Mouse (Mus musculus) spleen, embryonic (tissue): ENCODE results near the gene Mus81.
"Not testable (repeated sequence)": the region's sequence is repeated elsewhere in the genome, so short reads cannot be mapped to it uniquely, and the experiment has no call there.

ENCODE experiments used
- CTCF ChIA-PET: fragments of 350-600 bp; sonication (Branson Sonifier 250); formaldehyde crosslinking; loops from one replicate; lab custom pipeline; 2022; lab: Charles Lee

Gene Mus81

DNA sequence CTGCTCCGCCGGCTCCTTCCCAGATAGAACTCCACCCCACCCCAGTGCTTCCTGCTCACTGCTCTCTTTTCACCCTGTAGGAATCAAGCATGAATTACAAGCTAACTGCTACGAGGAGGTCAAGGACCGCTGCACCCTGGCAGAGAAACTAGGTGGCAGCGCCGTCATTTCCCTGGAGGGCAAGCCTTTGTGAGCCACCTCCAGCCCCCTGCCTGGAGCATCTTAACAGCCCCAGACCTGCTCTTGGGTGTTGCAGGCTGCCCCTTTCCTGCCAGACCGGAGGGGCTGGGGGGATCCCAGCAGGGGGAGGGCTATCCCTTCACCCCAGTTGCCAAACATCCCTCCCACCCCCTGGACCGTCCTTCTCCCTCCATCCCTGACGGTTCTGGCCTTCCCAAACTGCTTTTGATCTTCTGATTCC lies 5.1 kb upstream of the Mus81 start:
- CTCF ChIA-PET, result not testable (repeated sequence)

DNA sequence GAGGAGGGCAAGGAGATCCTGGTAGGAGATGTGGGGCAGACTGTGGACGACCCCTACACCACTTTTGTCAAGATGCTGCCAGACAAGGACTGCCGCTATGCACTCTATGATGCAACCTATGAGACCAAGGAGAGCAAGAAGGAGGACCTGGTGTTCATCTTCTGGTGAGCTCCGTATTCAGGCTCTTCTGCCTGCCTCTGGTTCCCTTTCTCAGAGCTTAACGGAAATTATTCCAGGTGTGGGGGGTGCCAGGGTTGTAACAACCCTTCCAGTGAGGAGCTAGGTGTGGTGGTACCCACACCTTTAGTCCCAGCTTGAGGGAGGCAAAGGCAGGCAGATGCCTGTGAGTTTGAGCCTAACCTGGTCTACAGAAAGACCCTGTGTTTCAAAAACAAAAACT lies 4.4 kb upstream of the Mus81 start:
- CTCF ChIA-PET, result no interaction called here

DNA sequence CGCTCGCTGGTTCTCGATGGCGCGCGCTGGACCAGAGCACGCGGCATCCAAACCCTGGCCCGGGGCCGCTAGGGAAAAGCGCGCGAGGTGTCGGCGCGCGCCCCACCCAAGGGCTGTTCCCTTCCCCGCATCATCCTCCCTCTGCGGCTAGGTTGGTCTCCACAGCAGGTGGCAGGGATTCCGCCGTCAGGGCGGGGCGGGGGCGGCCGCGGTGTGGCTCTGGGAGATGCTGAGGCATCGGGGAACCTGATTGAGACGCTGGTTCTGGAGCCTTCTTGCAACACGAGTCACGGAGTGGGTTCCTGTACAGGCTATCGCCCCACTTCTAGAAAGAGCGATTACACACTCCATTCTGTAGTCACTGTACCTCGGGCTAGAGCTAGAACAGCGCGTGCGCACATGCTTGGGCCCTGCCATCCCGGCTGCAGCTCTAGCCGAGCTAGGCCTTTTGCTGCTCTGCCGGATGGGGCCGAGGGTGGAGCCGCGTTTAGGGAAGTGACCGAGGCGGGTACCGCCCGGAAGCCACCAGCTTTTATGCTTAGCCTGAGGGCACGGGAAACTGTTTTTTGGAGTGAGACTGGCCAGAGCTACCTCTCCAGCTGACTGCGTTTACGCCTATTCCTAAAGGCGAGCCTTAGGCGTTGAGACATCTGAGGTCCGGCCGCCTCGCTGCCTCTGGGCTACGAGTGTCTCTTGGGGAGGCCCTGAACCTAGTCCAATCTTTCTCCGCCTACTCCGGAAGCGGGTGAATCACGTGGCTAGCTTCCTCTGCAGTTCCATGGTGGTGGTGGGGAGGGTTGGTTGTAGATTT lies 2.9 kb upstream of the Mus81 start:
- CTCF ChIA-PET, result no interaction called here

- CTCF ChIA-PET, result interaction anchor here (1.1 kb wide), 1 partner anchor 20 kb away, joined by 3 read pairs; the partner anchor contains the start of gene Snx32
Measured at GRCm38 (mm10) chr19:5490313-5490897, 2.2 kb upstream of the Mus81 start, which contains the start of gene Cfl1. Cfl1 (plus strand) TSS chr19:5490455.

DNA sequence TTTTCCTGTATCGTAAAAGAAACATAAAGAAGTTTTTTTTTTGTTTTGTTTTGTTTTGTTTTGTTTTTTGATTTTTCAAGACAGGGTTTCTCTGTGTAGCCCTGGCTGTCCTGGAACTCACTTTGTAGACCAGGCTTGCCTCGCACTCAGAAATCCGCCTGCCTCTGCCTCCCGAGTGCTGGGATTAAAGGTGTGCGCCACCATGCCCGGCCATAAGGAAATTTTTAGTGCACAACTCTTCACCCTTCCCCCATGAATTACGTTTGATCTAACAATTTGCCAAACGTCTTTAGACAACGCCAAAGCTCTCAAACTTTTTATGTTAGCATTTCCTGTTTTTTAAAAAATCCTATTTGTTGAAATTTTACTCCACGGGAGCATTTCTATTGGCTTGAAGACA lies 1.5 kb upstream of the Mus81 start:
- CTCF ChIA-PET, result interaction anchor here (1.1 kb wide), 1 partner anchor 21 kb away, joined by 3 read pairs; the partner anchor contains the start of gene Snx32

DNA sequence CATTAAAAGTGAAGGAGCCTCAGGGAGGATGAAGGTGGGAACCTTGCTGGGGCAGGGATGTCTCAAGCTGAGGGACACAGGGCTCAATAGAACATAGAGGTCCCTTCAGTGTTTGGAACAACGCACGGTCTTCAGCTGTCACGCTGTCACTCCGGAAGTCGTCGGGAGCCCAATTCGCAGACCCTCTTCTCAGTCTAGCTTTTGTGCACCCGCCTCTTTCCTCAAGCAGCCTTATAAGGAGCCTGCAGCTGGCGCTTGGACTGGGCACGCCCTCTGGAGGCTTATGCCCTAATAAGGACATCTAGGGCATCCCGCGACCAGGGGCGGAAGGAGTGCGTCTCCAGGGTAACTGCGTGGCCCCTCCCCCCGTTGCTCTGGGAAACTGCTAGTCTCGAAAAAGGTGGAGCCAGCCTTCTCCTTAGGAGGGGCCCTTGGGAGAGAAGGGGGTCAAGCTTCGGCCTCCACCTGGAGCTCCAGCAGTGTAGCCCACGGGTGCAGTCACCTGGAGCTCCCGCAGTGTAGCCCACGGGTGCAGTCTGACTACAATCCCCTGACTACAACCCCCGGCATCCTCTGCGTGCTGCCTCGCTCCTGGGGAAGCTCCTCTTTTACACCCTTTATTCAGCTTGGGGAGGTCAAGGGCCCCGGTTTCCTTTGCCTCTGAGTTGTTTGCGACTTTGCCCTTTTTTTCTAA lies 823 bp upstream of the Mus81 start:
- CTCF ChIA-PET, result interaction anchor here (0.5 to 1.1 kb wide), 3 partner anchors 22 to 557 kb away, joined by 3 to 12 read pairs (median 3); partner anchors contain the start of gene Snx32

- CTCF ChIA-PET, result interaction anchor here (0.9 to 1.7 kb wide), 3 partner anchors 13 to 54 kb away, joined by 4 to 9 read pairs (median 5); partner anchors contain the start of gene Efemp2
Measured at GRCm38 (mm10) chr19:5486771-5487170, 1.4 kb downstream of the Mus81 start.

DNA sequence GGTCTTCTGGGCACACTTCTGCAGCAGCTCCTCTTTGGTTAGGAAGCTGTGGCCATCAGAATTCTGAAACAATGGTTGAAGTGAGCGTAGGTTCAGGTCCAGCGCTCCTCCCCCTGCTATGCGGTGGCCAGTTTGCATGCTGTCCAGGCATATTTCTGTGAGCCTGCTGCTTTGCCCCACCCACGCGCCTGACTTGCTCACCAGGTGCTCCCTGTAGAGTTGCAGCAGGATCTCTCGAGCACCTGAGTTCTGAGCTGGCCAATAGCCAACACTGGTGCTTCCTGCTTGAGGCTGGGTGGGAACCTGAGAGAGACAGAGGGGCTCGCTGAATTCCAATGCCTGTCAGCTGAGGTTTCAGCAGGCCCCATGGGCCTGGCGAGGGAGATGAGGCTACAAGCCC lies 1.9 kb downstream of the Mus81 start:
- CTCF ChIA-PET, result no interaction called here

GRCm38 (mm10) chr19:5485821-5486220 lies 2.4 kb downstream of the Mus81 start:
- CTCF ChIA-PET, result no interaction called here

DNA sequence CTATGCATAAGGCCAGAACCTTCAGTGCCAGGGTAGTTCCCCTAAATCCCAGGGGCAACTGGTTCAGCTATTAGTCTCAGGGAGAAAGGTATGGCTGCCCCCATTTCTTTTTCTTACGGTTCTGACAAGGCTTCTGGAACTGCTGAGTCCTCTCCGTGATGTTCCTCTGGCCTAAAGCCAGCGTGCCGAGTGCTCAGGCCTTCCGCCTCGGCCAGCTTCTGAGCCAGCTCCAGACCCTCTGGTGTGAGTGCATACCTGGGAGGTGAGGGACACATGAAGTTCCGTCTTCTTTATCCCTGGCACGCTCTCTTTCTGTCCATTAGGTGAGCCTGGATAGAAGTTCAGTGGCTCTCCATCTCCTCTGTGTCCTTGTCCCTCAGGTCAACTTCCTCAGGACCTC lies 2.8 kb downstream of the Mus81 start:
- CTCF ChIA-PET, result no interaction called here

GRCm38 (mm10) chr19:5484496-5484895 lies 3.7 kb downstream of the Mus81 start:
- CTCF ChIA-PET, result no interaction called here

DNA sequence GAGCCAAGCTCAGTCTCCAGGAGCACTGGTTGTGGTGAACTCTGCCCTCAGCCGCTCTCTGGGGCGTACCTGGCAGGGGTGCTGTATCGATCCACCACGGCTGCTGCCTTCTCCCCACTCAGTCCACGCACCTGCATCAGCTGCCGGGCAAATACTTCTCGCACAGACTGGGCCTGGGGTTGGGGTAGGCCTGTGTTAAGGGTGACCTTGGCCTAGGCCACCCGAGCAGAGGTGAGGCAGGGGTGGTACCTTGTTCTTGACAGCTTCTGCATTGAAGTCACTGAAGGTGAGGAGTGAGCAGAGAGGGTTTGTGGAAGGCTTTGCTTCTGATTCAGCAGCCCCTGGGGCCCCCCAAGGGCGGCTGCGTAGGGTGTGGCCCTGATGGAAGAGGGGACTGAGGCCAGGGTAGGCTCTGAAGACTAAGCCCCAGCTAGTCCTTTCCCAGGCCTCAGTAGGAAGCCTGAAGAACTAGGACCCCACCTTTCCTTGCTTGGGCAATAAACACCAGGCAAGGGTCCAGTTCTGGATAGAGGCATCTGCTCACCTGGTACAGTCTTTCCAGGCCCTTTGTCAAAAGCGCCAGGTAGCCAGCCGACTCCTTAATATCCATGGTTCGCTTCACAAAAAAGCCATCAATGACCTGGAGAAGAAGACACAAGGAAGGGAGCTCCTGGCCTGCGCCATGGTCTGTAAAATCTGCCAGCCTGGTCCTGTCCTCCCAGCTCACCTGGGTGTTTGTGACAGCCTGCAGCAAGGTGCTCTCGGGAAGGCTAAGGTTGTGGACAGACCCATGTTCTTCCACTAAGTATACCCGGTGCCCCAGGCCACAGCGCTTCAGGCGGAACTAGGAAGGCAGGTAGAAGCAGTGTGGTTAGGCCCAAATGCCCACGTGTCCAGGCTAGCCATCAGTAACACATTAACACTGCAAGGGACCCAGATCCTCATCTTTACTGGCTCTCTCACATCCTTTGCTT lies 4.5 kb downstream of the Mus81 start:
- CTCF ChIA-PET, result no interaction called here

DNA sequence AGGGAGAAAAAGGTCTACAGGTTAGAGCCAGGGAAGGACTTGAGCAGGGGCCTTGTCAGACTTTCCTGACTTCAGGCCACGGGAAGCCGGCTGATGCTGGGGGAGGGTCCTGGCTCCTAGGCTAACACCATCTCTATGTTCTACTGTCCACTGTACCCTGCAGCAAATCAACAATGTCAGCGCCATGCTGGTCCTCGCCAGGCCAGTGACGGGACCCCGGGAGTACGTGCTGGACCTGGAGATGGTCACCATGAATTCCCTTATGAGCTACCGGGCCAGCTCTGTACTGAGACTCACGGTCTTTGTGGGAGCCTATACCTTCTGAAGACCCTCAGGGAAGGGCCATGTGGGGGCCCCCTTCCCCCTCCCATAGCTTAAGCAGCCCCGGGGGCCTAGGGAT lies 6.8 kb downstream of the Mus81 start:
- CTCF ChIA-PET, result no interaction called here

DNA sequence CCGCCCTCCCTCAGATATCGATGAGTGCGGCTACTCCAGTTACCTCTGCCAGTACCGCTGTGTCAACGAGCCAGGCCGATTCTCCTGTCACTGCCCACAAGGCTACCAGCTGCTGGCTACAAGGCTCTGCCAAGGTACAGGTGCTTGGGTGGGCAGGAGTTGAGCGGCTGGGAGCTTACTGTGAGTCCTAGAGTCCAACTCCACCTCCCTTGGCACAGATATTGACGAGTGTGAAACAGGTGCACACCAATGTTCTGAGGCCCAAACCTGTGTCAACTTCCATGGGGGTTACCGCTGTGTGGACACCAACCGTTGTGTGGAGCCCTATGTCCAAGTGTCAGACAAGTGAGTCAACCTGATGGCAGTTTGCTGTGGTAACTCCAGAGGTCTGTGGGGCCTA lies 8.2 kb downstream of the Mus81 start:
- CTCF ChIA-PET, result no interaction called here

GRCm38 (mm10) chr19:5477668-5478300 lies 10.4 kb downstream of the Mus81 start:
- CTCF ChIA-PET, result no interaction called here

DNA sequence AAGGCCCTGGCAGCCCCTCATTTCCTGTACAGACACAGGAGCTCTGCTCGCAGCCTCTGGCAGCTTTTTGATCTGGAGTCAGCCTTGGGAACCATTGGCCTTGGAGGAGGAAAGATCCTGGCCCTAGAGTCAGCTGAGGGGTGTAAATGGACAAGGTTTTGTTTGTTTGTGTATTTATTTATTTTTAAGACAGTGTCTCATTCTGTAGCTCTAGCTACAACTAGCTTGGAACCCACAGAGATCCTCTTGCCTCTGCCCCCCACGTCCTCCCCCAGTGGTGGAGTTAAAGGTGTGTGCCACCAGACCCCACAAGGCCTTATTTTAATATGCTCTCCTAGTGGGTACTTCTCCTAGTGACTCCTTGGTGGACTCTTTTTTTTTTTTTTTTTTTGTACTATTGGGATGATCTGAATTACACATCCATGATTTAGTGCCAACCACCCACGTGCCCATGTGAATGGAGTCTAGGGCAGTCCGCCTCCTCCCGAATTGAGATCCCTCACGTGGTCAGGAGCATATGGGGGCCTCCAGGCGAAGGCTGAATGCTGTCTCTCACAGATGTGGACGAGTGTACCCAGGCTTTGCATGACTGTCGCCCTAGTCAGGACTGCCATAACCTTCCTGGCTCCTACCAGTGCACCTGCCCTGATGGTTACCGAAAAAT lies 11.1 kb downstream of the Mus81 start:
- CTCF ChIA-PET, result no interaction called here

GRCm38 (mm10) chr19:5475069-5475714 lies 13.0 kb downstream of the Mus81 start:
- CTCF ChIA-PET, result interaction anchor here (0.6 to 0.9 kb wide), 2 partner anchors 11 to 88 kb away, joined by 3 to 6 read pairs; no protein-coding TSS in a partner anchor

DNA sequence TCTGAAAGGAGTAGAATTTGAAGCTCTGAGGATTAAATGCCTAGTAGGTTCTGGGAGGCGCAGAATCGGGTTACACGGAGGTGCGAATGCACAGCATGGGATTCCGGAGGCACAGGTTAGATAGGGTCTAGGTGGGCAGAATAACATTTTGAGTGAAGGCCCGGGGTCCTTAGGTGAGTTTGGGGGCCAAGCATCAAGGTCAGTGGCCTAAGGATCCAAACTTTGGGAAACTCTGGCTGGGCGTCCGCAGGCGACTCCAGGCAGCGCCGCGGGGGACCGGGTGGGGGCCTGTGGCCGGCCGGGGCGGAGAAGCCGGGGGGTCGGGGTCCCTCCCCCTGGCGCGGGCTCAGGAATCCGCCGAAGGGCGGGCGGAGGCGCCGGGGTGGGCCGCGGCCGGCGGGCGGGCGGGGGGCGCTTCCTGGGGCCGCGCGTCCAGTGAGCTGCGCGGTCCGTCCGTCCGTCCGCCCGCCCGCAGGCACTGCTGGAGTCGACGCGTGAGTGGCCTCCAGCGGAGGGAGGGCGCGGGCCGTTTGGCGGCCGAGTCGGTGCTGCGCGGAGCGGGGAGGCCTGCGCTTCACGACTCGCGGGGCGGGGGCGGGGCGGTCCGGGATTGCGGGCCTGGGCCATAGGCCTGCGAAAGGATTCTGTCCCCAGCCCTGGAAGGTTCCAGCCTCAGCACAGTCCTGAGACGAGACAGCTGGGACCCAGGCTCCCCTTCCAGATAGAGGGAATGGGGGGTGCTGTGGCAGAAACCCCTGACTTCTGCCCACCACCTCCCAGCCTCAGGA lies 13.7 kb downstream of the Mus81 start:
- CTCF ChIA-PET, result interaction anchor here (1.6 kb wide), 1 partner anchor 13 kb away, joined by 4 read pairs; the partner anchor contains the start of gene Mus81
